Mouse (Mus musculus) gastrocnemius, adult 2 months (tissue): Measurements from ENCODE around the gene Tada3. TPM values are rescaled to one million over a fixed set of nuclear protein-coding genes. Genes with fewer than 3 reads are reported as not detected.

Experiments
- DNase-seq: peaks from one replicate; pipeline ENCODE4 v3.0.0; 2022
- H3K27ac ChIP-seq: fragments of 200-600 bp; 2 replicates; pipeline ENCODE4 v1.8.1; 2022; ENCODE audit warnings: mild to moderate bottlenecking
- H3K4me3 ChIP-seq: fragments of 200-600 bp; 2 replicates; pipeline ENCODE4 v1.8.1; 2022; ENCODE audit warnings: mild to moderate bottlenecking, moderate library complexity
- CTCF ChIP-seq: fragments of 200-600 bp; IDR thresholded peaks from 2 replicates; pipeline ENCODE4 v1.8.1; 2022; ENCODE audit warnings: antibody characterized with exemption, mild to moderate bottlenecking, moderate library complexity
- intact Hi-C: fragments of 180-260 bp; cut with DNase I; formaldehyde crosslinking; loops from one replicate; pipeline ENCODE4 v1.15.1; 2025
- microRNA-seq: library from miRNA; unstranded; fragments of <30 nt; microRNA quantifications from one replicate; pipeline ENCODE4 v1.2.0, GENCODE M21; 2021
- total RNA-seq, 2 experiments: library from RNA; stranded (reverse); gene quantifications; 2 replicates each; pipeline ENCODE4 v1.2.3; 2021

The Tada3 gene
- total RNA-seq, 2 experiments from 2014 or later, result 14.1 to 15.5 TPM

DNA sequence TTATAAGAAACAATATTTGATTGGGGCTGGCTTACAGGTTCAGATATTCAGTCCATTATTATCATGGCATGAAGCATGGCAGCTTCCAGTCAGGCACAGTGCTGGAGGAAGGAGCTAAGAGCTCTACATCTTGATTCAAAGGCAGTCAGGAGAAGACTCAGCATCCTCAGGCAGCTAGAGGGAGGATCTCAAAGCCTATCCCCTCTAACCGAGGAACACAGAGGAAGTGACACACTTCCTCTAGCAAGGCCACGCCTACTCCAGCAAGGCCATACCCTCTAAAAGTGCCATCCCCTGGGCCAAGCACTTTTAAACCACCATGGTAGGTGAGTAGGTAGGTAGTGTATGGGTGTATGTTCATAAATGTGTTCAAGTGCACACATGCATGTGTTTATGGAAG, 47.1 kb downstream of the Tada3 start:
- intact Hi-C loops, result no loop called here
- no peak for DNase-seq
- no peak for TF ChIP-seq CTCF
- no peak overlapping the region for H3K4me3 ChIP-seq
- no peak overlapping the region for H3K27ac ChIP-seq

DNA sequence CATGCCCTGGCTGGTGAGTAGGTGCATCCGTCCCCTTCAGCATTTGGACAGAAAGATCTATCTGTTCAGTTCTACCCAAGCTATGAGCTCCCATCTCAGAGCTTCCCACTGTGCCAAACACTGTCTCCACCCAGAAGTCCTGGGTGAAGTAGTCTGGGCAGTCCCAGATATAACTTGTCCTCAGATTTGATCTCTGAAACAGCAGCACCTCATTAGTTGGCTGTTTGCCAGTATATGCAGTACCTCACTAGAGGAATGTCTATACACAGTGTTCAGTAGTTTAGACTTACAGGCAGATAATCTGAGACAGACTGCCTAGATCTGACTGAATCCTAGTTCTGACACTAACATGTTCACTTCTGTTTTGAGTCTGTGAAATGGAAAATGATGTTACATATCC, 48.3 kb downstream of the Tada3 start:
- no peak for TF ChIP-seq CTCF
- intact Hi-C loops, result loop anchor here (2.0 to 5.0 kb wide), 3 partner anchors 47 to 292 kb away; partner anchors contain the start of genes Setd5 and Tada3
- no peak for DNase-seq
- no peak overlapping the region for H3K27ac ChIP-seq
- no peak overlapping the region for H3K4me3 ChIP-seq

DNA sequence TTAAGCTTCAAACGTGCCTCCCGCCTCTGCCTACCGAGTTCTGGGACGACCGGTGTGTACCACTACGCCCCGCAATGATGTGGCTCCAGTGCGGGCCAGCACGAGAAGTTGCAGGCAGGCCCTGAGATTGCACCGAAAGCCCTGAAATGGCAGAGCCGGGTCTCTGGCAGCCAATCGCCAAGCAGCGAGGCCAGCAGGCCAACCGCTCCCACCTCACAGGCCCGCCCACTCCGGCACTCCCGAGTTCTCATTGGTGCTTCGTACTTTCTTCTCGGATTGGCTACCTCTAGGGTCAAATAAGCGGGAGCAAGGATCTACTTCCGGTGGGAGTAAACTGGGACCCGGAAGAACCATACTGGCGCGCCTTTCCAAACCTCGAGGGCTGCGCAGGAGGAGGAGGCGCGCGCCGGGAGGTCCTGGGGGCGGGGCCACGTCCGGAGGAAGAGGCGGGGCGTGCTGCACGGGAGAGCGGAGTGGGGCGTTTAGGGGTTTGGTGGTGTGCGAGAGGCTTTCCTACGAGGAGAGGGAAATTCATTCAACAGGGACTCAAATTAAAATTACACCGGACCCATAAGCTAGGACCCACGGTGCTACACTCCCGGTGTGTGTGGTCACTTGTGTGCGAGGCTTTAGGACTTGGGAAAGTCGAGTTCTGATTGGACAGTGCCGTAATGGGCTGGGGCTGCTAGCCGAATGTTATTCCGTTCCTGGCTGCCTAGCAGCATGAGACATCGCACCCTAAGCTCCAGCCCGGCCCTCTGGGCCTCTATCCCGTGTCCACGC, 51.0 kb downstream of the Tada3 start, which contains the start of gene Ogg1:
Gene Ogg1 (plus strand): TSS at position 440 of the 783 bp plus-strand sequence.
- Histone ChIP-seq H3K4me3 (peak within 1 kb of the TSS; percentile 87), H3K27ac (peak within 1 kb of the TSS; percentile 96)
- DNase-seq, result peak; percentile 99
- intact Hi-C loops, result loop anchor here (5.0 kb wide), 2 partner anchors 249 to 289 kb away; partner anchors contain the start of gene Setd5
- TF ChIP-seq CTCF, result no peak

Small RNA genes lying within 50 kb of the gene (microRNA-seq; reads per million reads assigned to microRNA genes)
- gene Gm24387, result not detected

Other genes with a start within 250 kb of the Tada3 start
- gene Lhfpl4, start 182.5 kb downstream of the Tada3 start, total RNA-seq, result under 1 TPM; 0.39 to 0.54 TPM
- 10 to 100 TPM; 14.9 to 16.0 TPM for gene Mtmr14, start 140.0 kb downstream of the Tada3 start, total RNA-seq
- gene Cpne9, start 95.6 kb downstream of the Tada3 start, total RNA-seq, result not detected
- gene Brpf1, start 70.7 kb downstream of the Tada3 start, total RNA-seq, result 10 to 100 TPM; 10.2 to 10.3 TPM
- 1 to 10 TPM; 3.9 to 5.2 TPM for gene Ogg1, start 50.9 kb downstream of the Tada3 start, total RNA-seq
- 10 to 100 TPM; 39.3 to 39.5 TPM for gene Camk1, start 33.9 kb downstream of the Tada3 start, total RNA-seq
- gene Arpc4, start 232 bp upstream of the Tada3 start, total RNA-seq, result 10 to 100 TPM; 47.4 to 53.4 TPM
- 1 to 10 TPM in 1 of 2 experiments, under 1 TPM in 1; 0.48 to 1.3 TPM for gene Ttll3, start 11.4 kb upstream of the Tada3 start, total RNA-seq
- 1 to 10 TPM; 7.7 to 8.3 TPM for gene Rpusd3, start 41.5 kb upstream of the Tada3 start, total RNA-seq
- 1 to 10 TPM in 1 of 2 experiments, under 1 TPM in 1; 0.97 to 5.0 TPM for gene Cidec, start 57.9 kb upstream of the Tada3 start, total RNA-seq
- 10 to 100 TPM; 28.2 to 29.7 TPM for gene Jagn1, start 64.7 kb upstream of the Tada3 start, total RNA-seq
- gene Il17re, start 80.6 kb upstream of the Tada3 start, total RNA-seq, result under 1 TPM; 0.25 to 0.26 TPM
- gene Il17rc, start 93.5 kb upstream of the Tada3 start, total RNA-seq, result 1 to 10 TPM; 4.2 to 4.7 TPM
- 10 to 100 TPM; 47.5 to 54.4 TPM for gene Creld1, start 105.4 kb upstream of the Tada3 start, total RNA-seq
- under 1 TPM; 0.08 to 0.11 TPM for gene Prrt3, start 124.0 kb upstream of the Tada3 start, total RNA-seq
- 10 to 100 TPM; 54.9 to 63.2 TPM for gene Emc3, start 153.8 kb upstream of the Tada3 start, total RNA-seq
- under 1 TPM; 0.10 to 0.28 TPM for gene Fancd2, start 153.8 kb upstream of the Tada3 start, total RNA-seq
- not detected for gene Fancd2os, start 222.8 kb upstream of the Tada3 start, total RNA-seq
- 10 to 100 TPM; 37.3 to 46.0 TPM for gene Brk1, start 226.9 kb upstream of the Tada3 start, total RNA-seq
- 1 to 10 TPM; 5.1 to 5.9 TPM for gene Vhl, start 246.1 kb upstream of the Tada3 start, total RNA-seq